Mouse (Mus musculus) kidney, embryonic 14.5 days (tissue): ENCODE results near the gene Nrl. TPM values are rescaled to one million over a fixed set of nuclear protein-coding genes. Genes with fewer than 3 reads are reported as not detected.

Experiments used
- ATAC-seq: fragments of 200-750 bp; cut with Nextera tagmentation; 2 replicates; pipeline ENCODE4 v1.8.0; 2017; ENCODE audit warnings: moderate number of reproducible peaks, mild to moderate bottlenecking, moderate TSS enrichment, moderate library complexity; ENCODE audit not compliant: low FRiP score, low TSS enrichment
- H3K27ac ChIP-seq: fragments of 300-500 bp; sonication (generic); 2 replicates; pipeline ENCODE4 v1.5.1; 2014; ENCODE audit warnings: low read depth, mild to moderate bottlenecking, low read length, moderate library complexity, mixed read lengths
- H3K27me3 ChIP-seq: fragments of 300-500 bp; sonication (generic); 2 replicates; pipeline ENCODE4 v1.6.1; 2014; ENCODE audit warnings: mild to moderate bottlenecking, low read length; ENCODE audit not compliant: control insufficient read depth, insufficient read depth
- H3K36me3 ChIP-seq: fragments of 300-500 bp; sonication (generic); 2 replicates; pipeline ENCODE4 v1.6.1; 2014; ENCODE audit warnings: low read length, mixed read lengths; ENCODE audit not compliant: control insufficient read depth, insufficient read depth
- H3K4me1 ChIP-seq: fragments of 300-500 bp; sonication (generic); 2 replicates; pipeline ENCODE4 v1.6.1; 2014; ENCODE audit warnings: low read length, mixed read lengths; ENCODE audit not compliant: control insufficient read depth, insufficient read depth
- H3K4me2 ChIP-seq: fragments of 300-500 bp; sonication (generic); replicated peaks from 2 replicates; pipeline ENCODE4 v1.6.1; 2014; ENCODE audit warnings: low read depth, mild to moderate bottlenecking, low read length
- H3K4me3 ChIP-seq: fragments of 300-500 bp; sonication (generic); 2 replicates; pipeline ENCODE4 v1.5.1; 2014; ENCODE audit warnings: mild to moderate bottlenecking, low read length
- H3K9ac ChIP-seq: fragments of 300-500 bp; sonication (generic); 2 replicates; pipeline ENCODE4 v1.6.1; 2014; ENCODE audit warnings: low read depth, mild to moderate bottlenecking, low read length, moderate library complexity
- H3K9me3 ChIP-seq: fragments of 300-500 bp; sonication (generic); 2 replicates; pipeline ENCODE4 v1.6.1; 2016; ENCODE audit warnings: low read length; ENCODE audit not compliant: control insufficient read depth
- WGBS: fragments of 180-500 bp; shearing (Covaris S2); extraction: QIAGEN DNeasy Blood & Tissue Kit; methylation state at CpG from one replicate; pipeline ENCODE4 v1.1.7; 2014; 5-methylcytosine and 5-hydroxymethylcytosine counted together
- polyA plus RNA-seq: library from polyadenylated mRNA; unstranded; fragments of >200 nt; fragmentation: Nextera tagmentation; extraction: Ambion mirVana; gene quantifications from 2 replicates; pipeline ENCODE4 v1.2.1, GENCODE M21; 2014

Nrl gene
- polyA plus RNA-seq, 1 experiment from 2014 or later: not detected

GRCm38 (mm10) chr14:55519604-55520003, 5.2 kb downstream of the Nrl start:
- no peak overlapping the region for H3K4me2 ChIP-seq
- H3K9ac ChIP-seq: no peak overlapping the region
- 0 out of 2 replicates have a peak, but pooled peaks cover 4% of the 10 kb centered on the region for H3K4me1 ChIP-seq
- H3K27ac ChIP-seq: no peak overlapping the region
- no peaks in the 10 kb centered on the region for H3K36me3 ChIP-seq
- peaks cover 21% of the 10 kb centered on the region; the same call in 1 of the 2 replicates for H3K27me3 ChIP-seq
- no peak for ATAC-seq
- H3K4me3 ChIP-seq: no peak overlapping the region
- 70% methylated on average over 4 of the region's 4 CpGs for WGBS
- no peaks in the 10 kb centered on the region for H3K9me3 ChIP-seq

DNA sequence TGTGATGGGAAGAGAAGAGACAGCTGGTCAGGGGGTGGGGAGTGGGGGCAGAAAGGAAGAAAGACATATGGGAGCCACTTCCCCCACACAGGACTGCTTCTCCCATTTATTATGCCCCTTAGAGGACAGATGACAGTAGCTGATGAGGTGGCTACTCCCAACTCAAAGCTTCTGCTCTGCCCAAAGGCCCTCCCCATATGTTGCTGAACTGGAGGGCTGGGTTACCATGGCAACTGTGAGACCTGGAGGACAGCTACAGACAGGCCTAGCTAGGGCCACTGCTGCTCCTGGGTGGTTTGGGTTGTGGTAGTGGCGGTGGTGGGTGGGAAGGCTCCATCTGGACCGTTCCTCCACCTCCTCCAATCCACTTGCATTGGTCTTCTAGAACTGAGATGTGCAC, 5.9 kb downstream of the Nrl start:
- 23% methylated on average over 2 of the region's 2 CpGs for WGBS
- H3K9me3 ChIP-seq: no peaks in the 10 kb centered on the region
- ATAC-seq: no peak
- 0 out of 2 replicates have a peak, but pooled peaks cover 4% of the 10 kb centered on the region for H3K4me1 ChIP-seq
- H3K9ac ChIP-seq: no peak overlapping the region
- H3K27ac ChIP-seq: no peak overlapping the region
- H3K27me3 ChIP-seq: peaks cover 21% of the 10 kb centered on the region; the same call in 1 of the 2 replicates
- no peaks in the 10 kb centered on the region for H3K36me3 ChIP-seq
- no peak overlapping the region for H3K4me3 ChIP-seq
- no peak overlapping the region for H3K4me2 ChIP-seq

DNA sequence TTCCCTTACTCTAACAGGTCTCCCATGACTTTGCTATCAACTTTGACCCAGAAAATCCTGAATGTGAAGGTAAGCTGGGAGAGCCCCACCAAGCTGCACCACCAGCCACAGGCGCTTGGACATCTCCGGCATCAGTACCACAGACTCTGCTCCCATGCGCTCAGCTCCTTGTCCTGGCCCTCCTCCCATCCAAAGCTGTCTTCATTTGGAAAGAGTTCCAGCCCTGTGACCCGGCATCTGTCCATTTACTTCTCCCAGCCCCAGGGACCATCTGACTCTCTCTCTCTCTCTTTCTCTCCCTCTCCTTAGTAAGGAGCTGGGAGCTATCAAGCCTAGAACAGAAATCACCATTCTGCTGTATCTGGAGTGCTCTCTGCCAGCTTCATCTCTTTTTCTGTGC, 8.9 kb downstream of the Nrl start:
- Histone ChIP-seq H3K9me3 (no peaks in the 10 kb centered on the region), H3K27me3 (peaks cover 17% of the 10 kb centered on the region; the same call in 1 of the 2 replicates), H3K4me3 (no peak overlapping the region), H3K36me3 (no peaks in the 10 kb centered on the region), H3K4me1 (0 out of 2 replicates have a peak, but pooled peaks cover 1% of the 10 kb centered on the region), H3K4me2 (no peak overlapping the region), H3K9ac (no peak overlapping the region), H3K27ac (no peak overlapping the region)
- ATAC-seq: no peak
- 85% methylated on average over 4 of the region's 4 CpGs for WGBS

DNA sequence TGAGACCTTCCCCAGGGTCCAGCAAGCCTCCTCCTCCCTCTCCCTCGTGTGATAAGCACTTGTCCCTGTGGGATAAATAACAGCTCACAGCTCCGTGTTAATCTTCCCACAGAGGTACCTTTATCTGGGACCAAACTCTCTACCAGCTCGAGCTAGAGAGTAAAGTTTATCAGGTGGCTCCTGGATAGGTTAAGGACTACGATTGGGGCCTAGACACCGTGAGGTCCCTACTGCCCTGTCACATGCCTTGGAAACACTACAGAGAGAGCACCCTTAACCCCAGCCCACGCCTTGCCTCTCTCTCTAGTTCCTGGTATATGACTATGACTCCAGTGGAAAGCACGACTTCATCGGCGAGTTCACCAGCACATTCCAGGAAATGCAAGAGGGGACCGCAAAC, 10.9 kb downstream of the Nrl start:
- no peaks in the 10 kb centered on the region for H3K4me1 ChIP-seq
- no peaks in the 10 kb centered on the region for H3K36me3 ChIP-seq
- no peaks in the 10 kb centered on the region for H3K9me3 ChIP-seq
- H3K27ac ChIP-seq: no peak overlapping the region
- no peak overlapping the region for H3K4me3 ChIP-seq
- no peak overlapping the region for H3K4me2 ChIP-seq
- ATAC-seq: no peak
- WGBS: 70% methylated on average over 10 of the region's 10 CpGs
- H3K27me3 ChIP-seq: peaks cover 10% of the 10 kb centered on the region; the same call in 1 of the 2 replicates
- H3K9ac ChIP-seq: no peak overlapping the region

DNA sequence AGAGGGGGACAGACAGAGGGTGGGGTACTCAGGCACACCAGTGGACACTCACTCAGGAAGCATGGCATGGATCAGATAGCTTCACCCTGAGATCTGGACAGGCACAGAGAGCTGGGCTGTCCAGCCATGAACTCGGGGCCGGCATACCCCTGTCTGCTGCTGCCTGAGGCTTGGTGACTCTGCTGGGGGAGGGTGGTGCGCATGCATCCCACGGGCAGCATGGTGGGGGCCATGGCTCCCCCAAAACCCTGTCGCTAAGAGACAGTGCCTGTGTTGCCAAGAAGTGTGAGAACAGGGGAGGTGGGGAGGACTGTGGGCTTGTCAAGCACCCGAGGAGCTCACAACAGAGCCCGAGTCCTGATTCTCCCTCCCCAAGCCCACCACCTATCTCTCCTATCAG, 13.7 kb downstream of the Nrl start:
- Histone ChIP-seq H3K36me3 (no peaks in the 10 kb centered on the region), H3K4me2 (no peak overlapping the region), H3K4me3 (no peak overlapping the region), H3K9me3 (no peaks in the 10 kb centered on the region), H3K4me1 (0 out of 2 replicates have a peak, but pooled peaks cover 3% of the 10 kb centered on the region), H3K9ac (no peak overlapping the region), H3K27me3 (peaks cover 8% of the 10 kb centered on the region; the same call in 1 of the 2 replicates), H3K27ac (no peak overlapping the region)
- ATAC-seq: 0 out of 2 replicates have a peak, but pooled peaks have one; percentile 12
- 51% methylated on average over 7 of the region's 7 CpGs for WGBS

DNA sequence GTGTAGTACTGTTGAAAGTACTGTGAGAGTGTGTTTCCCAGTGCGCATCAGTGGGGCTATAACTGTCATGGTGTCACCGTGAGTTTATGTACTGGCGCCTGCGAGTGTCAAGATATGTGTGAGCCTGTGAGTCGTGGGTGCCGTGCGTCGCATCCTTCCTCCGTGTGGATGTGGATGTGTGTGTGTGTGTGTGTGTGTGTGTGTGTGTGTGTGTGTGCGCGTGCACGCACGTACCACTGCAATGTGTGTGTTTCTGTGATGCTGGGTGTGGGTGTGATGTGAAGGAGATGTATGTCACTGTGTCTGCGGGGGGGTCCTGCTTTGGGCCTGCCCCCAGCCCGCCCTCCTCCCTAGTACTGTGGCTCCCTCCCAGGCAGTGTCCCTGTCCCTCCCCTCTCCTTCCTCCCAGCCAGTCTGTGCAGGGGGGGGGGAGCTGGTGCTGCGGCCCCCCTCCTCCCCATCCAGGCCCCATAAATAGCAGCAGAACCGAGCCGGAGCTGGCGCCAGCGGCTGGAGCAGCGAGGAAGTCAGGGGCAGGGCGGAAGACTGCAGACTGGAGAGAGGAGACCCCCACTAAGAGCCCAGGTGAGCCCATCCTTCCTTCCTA, 14.6 kb downstream of the Nrl start, which contains the start of gene Cpne6:
Gene Cpne6 (plus strand): TSS at position 321 of the 607 bp plus-strand sequence.
- Histone ChIP-seq H3K36me3 (no peaks in the 10 kb centered on the region), H3K27me3 (peaks cover 8% of the 10 kb centered on the region; the same call in 1 of the 2 replicates), H3K4me3 (no peak within 1 kb of the TSS), H3K9ac (no peak within 1 kb of the TSS), H3K27ac (no peak within 1 kb of the TSS), H3K4me2 (no peak within 1 kb of the TSS), H3K4me1 (0 out of 2 replicates have a peak, but pooled peaks cover 3% of the 10 kb centered on the region), H3K9me3 (no peaks in the 10 kb centered on the region)
- 68% methylated on average over 20 of the region's 22 CpGs for WGBS
- no peak for ATAC-seq

DNA sequence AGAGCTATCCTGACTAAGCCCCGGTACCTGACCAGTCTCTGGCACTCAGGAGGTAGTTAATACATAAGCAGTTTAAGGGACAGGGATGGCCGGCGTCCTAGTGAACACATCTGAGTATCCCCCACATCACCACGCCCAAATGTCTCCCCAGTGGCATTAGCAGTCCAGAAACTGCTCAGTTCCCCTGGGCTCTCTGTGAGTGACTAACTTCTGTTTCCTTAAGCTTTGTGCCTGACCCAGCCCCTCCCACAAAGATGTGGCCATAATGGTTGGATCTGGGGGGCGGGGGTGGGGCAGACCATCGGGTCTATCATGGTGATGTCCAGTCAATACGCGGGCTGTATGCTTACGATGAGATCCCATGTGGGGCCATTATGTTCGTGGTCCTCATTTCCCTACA, 15.2 kb downstream of the Nrl start:
- 79% methylated on average over 10 of the region's 10 CpGs for WGBS
- H3K27ac ChIP-seq: no peak overlapping the region
- ATAC-seq: no peak
- H3K9ac ChIP-seq: no peak overlapping the region
- 0 out of 2 replicates have a peak, but pooled peaks cover 3% of the 10 kb centered on the region for H3K4me1 ChIP-seq
- H3K27me3 ChIP-seq: peaks cover 8% of the 10 kb centered on the region; the same call in 1 of the 2 replicates
- H3K4me3 ChIP-seq: no peak overlapping the region
- H3K9me3 ChIP-seq: no peaks in the 10 kb centered on the region
- H3K36me3 ChIP-seq: no peaks in the 10 kb centered on the region
- H3K4me2 ChIP-seq: no peak overlapping the region

DNA sequence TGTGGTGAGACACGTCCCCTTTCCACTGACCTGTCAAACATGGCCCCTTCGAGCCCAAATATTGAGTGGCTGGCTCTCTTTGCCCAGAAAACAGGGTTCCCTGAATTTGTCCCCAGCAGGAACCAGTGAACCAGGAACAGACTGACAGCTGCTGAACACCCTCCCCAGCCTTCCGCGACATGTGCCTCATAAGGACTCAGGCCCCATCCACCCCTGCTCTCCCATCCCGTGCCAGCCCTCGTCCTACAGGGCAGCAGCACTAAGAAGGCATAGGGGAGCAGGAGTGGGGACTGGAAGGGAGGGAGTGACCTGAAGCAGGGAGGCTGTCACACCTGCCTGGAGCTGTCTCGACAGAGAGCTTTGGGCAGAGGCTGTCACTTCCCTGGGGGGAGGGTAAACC, 17.0 kb downstream of the Nrl start:
- ATAC-seq: no peak
- Histone ChIP-seq H3K4me1 (0 out of 2 replicates have a peak, but pooled peaks cover 3% of the 10 kb centered on the region), H3K27me3 (peaks cover 8% of the 10 kb centered on the region; the same call in 1 of the 2 replicates), H3K4me3 (no peak overlapping the region), H3K36me3 (no peaks in the 10 kb centered on the region), H3K4me2 (no peak overlapping the region), H3K27ac (no peak overlapping the region), H3K9ac (no peak overlapping the region), H3K9me3 (no peaks in the 10 kb centered on the region)
- 36% methylated on average over 7 of the region's 7 CpGs for WGBS

DNA sequence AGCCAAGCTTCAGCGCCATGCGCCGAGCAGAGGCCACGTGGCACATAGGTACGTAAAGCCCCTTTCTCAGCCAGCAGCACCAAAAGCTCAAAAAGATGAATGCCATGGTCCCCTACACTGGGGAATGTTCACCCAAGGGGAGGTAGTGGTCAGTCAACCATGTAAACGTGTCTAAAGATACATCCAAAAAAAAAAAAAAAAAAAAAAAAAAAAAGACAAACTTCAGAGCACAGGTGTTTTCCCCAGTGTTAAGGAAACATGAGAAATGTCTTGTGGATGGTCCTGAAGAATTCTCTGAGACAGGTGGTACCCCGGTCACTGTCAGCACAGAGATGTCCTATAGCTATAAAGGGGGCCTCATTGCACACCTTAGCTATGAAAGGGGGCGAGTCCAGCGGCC, 19.2 kb downstream of the Nrl start:
- H3K4me2 ChIP-seq: no peak overlapping the region
- H3K9ac ChIP-seq: no peak overlapping the region
- H3K4me3 ChIP-seq: no peak overlapping the region
- no peaks in the 10 kb centered on the region; the same call in 1 of the 2 replicates for H3K27me3 ChIP-seq
- H3K9me3 ChIP-seq: no peaks in the 10 kb centered on the region
- H3K36me3 ChIP-seq: no peaks in the 10 kb centered on the region
- WGBS: 75% methylated on average over 9 of the region's 9 CpGs
- 0 out of 2 replicates have a peak, but pooled peaks cover 3% of the 10 kb centered on the region for H3K4me1 ChIP-seq
- ATAC-seq: no peak
- no peak overlapping the region for H3K27ac ChIP-seq
